Mouse (Mus musculus): ENCODE results near the gene Pnpla1. TPM values are rescaled to one million over a fixed set of nuclear protein-coding genes. Genes with fewer than 3 reads are reported as not detected.

Pnpla1 gene
- total and polyA plus RNA-seq, 3 experiments = 0.02 TPM; not detected in 2

DNA sequence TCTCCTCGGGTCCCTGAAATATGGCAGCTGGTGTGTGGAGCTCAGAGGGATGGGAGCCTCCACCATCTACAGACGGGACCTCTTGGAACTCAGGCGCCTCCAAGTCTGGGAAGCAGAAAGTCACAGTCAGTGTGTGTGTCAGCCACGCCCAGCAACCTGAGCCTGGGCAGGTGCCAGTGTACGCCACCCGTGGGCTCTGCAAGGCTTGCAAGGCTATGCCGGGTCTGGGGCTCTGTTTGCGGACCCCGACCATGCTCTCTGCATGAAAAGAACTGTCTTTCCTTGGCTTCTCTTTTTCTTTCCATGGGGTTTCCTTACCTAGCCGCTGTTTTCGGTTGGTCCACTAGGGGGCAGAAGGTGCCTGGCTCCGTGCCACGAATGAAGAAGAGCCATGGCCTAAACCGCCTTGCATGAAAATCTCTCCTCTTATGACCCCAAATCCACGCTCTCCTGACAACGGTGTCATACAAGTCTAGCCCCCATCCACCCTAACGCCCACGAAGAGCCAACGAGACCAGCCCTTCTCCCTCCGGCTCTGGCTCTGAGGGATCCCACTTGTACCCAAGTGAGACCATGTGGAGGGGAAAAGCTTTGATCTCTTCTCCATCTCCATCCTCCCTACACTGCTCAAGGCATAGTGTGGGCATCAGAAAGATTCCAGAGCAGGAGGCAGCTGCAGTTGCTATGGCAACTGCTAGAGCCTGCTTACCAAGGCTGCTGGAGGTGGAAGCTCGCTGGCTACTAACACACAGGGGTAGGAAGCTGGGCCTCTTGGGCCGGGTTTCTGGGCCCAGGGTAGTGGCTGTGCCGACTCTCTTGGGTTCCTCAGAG is 46.5 kb downstream of the Pnpla1 start:
- Histone ChIP-seq H3K27ac (no peak overlapping the region), H3K27me3 (ENCODE audit: control insufficient read depth, insufficient read depth, low read length) (no peaks in the 10 kb centered on the region), H3K36me3 (ENCODE audit: control insufficient read depth, insufficient read depth, low read length) (no peaks in the 10 kb centered on the region), H3K9ac (ENCODE audit: low read depth, low read length) (no peak overlapping the region), H3K4me1 (ENCODE audit: control insufficient read depth, insufficient read depth, low read length) (no peaks in the 10 kb centered on the region; the same call in 1 of the 2 replicates), H3K4me3 (no peak overlapping the region), H3K79me2 (replicated peaks; ENCODE audit: control insufficient read depth, insufficient read depth, low read length) (no peaks in the 10 kb centered on the region)
- peak; percentile 56 to 83 for DNase-seq
- WGBS = 32% methylated on average over 23 of the region's 23 CpGs
- TF ChIP-seq CTCF (IDR thresholded peaks at IDR 0.05) (peak; percentile 88), POLR2A (IDR thresholded peaks at IDR 0.05; ENCODE audit: insufficient read depth, low read depth, low read length) (no peak)
- intact Hi-C loops (cut with DNase I) = loop anchor here (2.0 kb wide), 2 partner anchors 22 to 26 kb away; no protein-coding TSS in a partner anchor

DNA sequence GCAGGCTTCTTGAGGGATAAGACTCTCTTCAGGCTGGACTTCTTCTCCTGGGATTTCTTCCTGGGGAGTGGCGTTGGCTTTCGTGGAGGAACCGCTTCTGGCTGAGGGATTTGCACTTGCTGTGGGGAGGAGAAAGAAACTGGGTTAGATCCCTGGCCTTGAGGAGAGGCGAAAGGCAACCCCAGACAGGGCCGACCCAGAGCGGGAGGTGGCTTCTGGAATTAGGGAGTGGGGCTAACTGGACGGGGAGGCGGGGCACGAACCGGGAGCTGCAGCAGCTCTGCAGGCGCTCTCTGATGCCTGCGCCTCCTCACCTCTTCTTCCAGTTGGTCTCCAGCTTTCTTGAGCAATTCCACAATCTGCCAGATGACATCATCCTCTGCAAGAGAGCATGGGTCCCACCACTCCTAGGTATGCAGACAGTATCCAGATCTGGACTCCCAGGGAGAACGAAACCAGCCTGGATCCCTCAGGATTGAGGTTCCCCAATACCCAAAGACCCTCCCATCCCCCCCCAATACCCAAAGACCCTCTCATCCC is 47.2 kb downstream of the Pnpla1 start:
- Histone ChIP-seq H3K79me2 (replicated peaks; ENCODE audit: control insufficient read depth, insufficient read depth, low read length) (no peaks in the 10 kb centered on the region), H3K36me3 (ENCODE audit: control insufficient read depth, insufficient read depth, low read length) (no peaks in the 10 kb centered on the region), H3K27ac (no peak overlapping the region), H3K9ac (ENCODE audit: low read depth, low read length) (no peak overlapping the region), H3K4me1 (ENCODE audit: control insufficient read depth, insufficient read depth, low read length) (no peaks in the 10 kb centered on the region; the same call in 1 of the 2 replicates), H3K4me3 (no peak overlapping the region), H3K27me3 (ENCODE audit: control insufficient read depth, insufficient read depth, low read length) (no peaks in the 10 kb centered on the region)
- no peak for TF ChIP-seq POLR2A (IDR thresholded peaks at IDR 0.05; ENCODE audit: insufficient read depth, low read depth, low read length)
- no peak for TF ChIP-seq CTCF (IDR thresholded peaks at IDR 0.05)
- no peak for TF ChIP-seq EP300 (IDR thresholded peaks at IDR 0.05; ENCODE audit: insufficient read depth, low read depth, low read length)
- intact Hi-C loops (cut with DNase I) = loop anchor here (2.0 kb wide), 2 partner anchors 21 to 27 kb away; no protein-coding TSS in a partner anchor
- WGBS = 81% methylated on average over 13 of the region's 13 CpGs
- DNase-seq = no peak

DNA sequence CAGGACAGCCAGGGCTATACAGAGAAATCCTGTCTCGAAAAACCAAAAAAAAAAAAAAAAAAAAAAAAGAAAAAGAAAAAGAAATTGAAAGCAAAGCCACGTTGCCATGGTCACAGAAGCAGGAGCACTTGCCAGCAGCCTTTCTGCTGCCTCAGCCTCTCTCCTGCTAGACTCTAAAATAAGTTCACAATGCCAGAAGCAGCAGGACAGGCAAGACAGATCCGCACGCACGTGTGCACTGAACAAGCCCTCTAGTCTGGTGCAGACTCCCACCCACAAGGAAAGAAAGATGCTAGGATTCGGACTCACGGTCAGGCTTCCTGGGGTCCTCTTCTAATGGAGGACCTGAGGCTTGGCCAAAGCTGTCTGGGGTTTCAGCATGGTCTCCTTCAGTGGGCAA is 49.7 kb downstream of the Pnpla1 start:
- no peak for TF ChIP-seq CTCF (IDR thresholded peaks at IDR 0.05)
- TF ChIP-seq EP300 (IDR thresholded peaks at IDR 0.05; ENCODE audit: insufficient read depth, low read depth, low read length) = no peak
- TF ChIP-seq POLR2A (IDR thresholded peaks at IDR 0.05; ENCODE audit: insufficient read depth, low read depth, low read length) = no peak
- Histone ChIP-seq H3K27ac (no peak overlapping the region), H3K4me1 (ENCODE audit: control insufficient read depth, insufficient read depth, low read length) (no peaks in the 10 kb centered on the region; the same call in 1 of the 2 replicates), H3K4me3 (no peak overlapping the region), H3K9ac (ENCODE audit: low read depth, low read length) (no peak overlapping the region), H3K27me3 (ENCODE audit: control insufficient read depth, insufficient read depth, low read length) (no peaks in the 10 kb centered on the region), H3K79me2 (replicated peaks; ENCODE audit: control insufficient read depth, insufficient read depth, low read length) (no peaks in the 10 kb centered on the region), H3K36me3 (ENCODE audit: control insufficient read depth, insufficient read depth, low read length) (no peaks in the 10 kb centered on the region)
- 76% methylated on average over 7 of the region's 7 CpGs for WGBS
- DNase-seq = no peak
- intact Hi-C loops (cut with DNase I) = no loop called here

DNA sequence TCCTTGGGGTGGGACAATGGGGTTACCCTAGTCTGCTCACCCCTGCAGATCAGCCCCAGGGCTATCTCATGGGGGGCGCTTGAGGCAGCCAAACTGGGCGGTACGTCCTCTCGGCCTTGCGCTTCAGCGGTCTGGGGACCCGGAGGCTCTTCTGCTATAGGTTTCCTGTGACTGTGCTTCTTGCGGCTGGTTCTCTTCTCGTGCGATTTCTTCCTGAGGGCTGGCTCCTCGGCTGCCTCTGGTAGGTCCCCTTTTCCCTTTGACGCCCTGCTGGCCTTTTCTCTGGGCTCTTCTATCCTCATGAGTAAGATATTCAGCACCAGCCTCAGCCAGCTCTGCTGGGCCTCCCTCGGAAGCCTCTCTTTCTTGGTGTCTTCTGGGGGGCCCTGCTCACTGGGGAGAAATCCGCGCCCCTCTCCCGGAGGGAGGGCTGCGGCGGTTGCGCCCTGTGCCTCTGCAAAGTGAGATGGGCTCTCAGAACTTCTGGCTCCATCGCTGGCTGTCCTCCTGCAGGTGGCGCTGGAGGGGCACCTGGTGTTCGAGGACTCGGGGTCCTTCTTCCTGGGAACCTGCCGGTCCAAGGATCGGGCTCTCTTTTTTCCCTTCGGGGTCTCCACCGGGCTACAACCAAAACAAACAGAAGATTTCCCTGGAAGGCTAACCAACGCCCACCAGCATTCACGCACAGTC is 51.2 kb downstream of the Pnpla1 start:
- 12% methylated on average over 29 of the region's 29 CpGs for WGBS
- no peaks in the 10 kb centered on the region for H3K36me3 ChIP-seq (ENCODE audit: control insufficient read depth, insufficient read depth, low read length)
- intact Hi-C loops (cut with DNase I) = no loop called here
- H3K27ac ChIP-seq = no peak overlapping the region
- H3K27me3 ChIP-seq (ENCODE audit: control insufficient read depth, insufficient read depth, low read length) = no peaks in the 10 kb centered on the region
- no peaks in the 10 kb centered on the region; the same call in 1 of the 2 replicates for H3K4me1 ChIP-seq (ENCODE audit: control insufficient read depth, insufficient read depth, low read length)
- H3K79me2 ChIP-seq (replicated peaks; ENCODE audit: control insufficient read depth, insufficient read depth, low read length) = no peaks in the 10 kb centered on the region
- H3K4me3 ChIP-seq = no peak overlapping the region
- H3K9ac ChIP-seq (ENCODE audit: low read depth, low read length) = no peak overlapping the region; the same call in 1 of the 2 replicates
- DNase-seq = peak; percentile 36 to 60
- peak; percentile 68 for TF ChIP-seq CTCF (IDR thresholded peaks at IDR 0.05)
- TF ChIP-seq EP300 (IDR thresholded peaks at IDR 0.05; ENCODE audit: insufficient read depth, low read depth, low read length) = no peak

DNA sequence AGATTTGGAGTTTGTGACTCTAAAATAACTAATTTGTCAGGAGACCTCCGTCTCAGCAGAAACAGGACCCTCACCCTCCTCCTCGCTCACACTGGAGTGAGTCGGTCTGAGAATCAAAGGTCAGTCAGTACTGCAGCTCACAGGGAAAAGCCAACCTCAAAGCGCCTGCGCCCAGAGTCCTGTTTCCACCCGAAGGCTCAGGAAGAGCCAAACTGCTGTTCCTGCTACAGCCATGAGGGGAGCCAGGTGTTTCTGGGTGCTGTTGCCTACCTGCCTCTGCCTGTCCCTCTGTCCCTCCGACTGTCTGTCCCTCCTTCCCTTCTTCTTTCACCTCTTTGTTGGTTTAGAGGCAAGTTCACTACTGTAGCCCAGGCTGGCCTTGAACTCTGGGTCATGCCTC is 51.9 kb downstream of the Pnpla1 start:
- Histone ChIP-seq H3K79me2 (replicated peaks; ENCODE audit: control insufficient read depth, insufficient read depth, low read length) (no peaks in the 10 kb centered on the region), H3K4me3 (no peak overlapping the region), H3K27me3 (ENCODE audit: control insufficient read depth, insufficient read depth, low read length) (no peaks in the 10 kb centered on the region), H3K36me3 (ENCODE audit: control insufficient read depth, insufficient read depth, low read length) (no peaks in the 10 kb centered on the region), H3K9ac (ENCODE audit: low read depth, low read length) (no peak overlapping the region), H3K4me1 (ENCODE audit: control insufficient read depth, insufficient read depth, low read length) (no peaks in the 10 kb centered on the region; the same call in 1 of the 2 replicates), H3K27ac (no peak overlapping the region)
- intact Hi-C loops (cut with DNase I) = no loop called here
- TF ChIP-seq POLR2A (IDR thresholded peaks at IDR 0.05; ENCODE audit: insufficient read depth, low read depth, low read length) (no peak), CTCF (IDR thresholded peaks at IDR 0.05) (no peak), EP300 (IDR thresholded peaks at IDR 0.05; ENCODE audit: insufficient read depth, low read depth, low read length) (no peak)
- no peak for DNase-seq
- 74% methylated on average over 7 of the region's 7 CpGs for WGBS
